Mouse (Mus musculus) spleen, adult 2 months (tissue): Measurements from ENCODE around the gene Defb20. TPM values are rescaled to one million over a fixed set of nuclear protein-coding genes. Genes with fewer than 3 reads are reported as not detected.

Source experiments
- DNase-seq, 2 experiments: peaks; one replicate each; pipeline versions ENCODE4 v3.0.0 to v3.0.0-alpha.2; 2012 to 2021; ENCODE audit warnings: low spot score in 2 of 2, low read depth in 1 of 2
- H3K27ac ChIP-seq: fragments of 200-500 bp; 2 replicates; pipeline ENCODE4 v1.5.1; 2012; ENCODE audit warnings: low read length, inconsistent platforms; ENCODE audit not compliant: insufficient read depth
- H3K27me3 ChIP-seq: fragments of 200-500 bp; 2 replicates; pipeline ENCODE4 v1.6.1; 2012; ENCODE audit warnings: mild to moderate bottlenecking, moderate library complexity, low read length, inconsistent platforms; ENCODE audit not compliant: control insufficient read depth, insufficient read depth
- H3K36me3 ChIP-seq: fragments of 200-500 bp; 2 replicates; pipeline ENCODE4 v1.6.1; 2012; ENCODE audit warnings: mild to moderate bottlenecking, low read length, inconsistent platforms; ENCODE audit not compliant: control insufficient read depth, insufficient read depth
- H3K4me1 ChIP-seq: fragments of 200-500 bp; 2 replicates; pipeline ENCODE4 v1.6.1; 2011; ENCODE audit warnings: inconsistent platforms; ENCODE audit not compliant: control insufficient read depth, insufficient read depth, insufficient read length
- H3K4me3 ChIP-seq: fragments of 200-500 bp; 2 replicates; pipeline ENCODE4 v1.5.1; 2011; ENCODE audit warnings: mild to moderate bottlenecking, inconsistent platforms; ENCODE audit not compliant: insufficient read depth, insufficient read length; ENCODE audit errors: extremely low read depth
- CTCF ChIP-seq: fragments of 200-500 bp; IDR thresholded peaks from 2 replicates; pipeline ENCODE4 v1.5.1; 2011; ENCODE audit warnings: mild to moderate bottlenecking, inconsistent platforms; ENCODE audit not compliant: insufficient read depth, insufficient read length, insufficient replicate concordance; ENCODE audit errors: extremely low read depth
- POLR2A ChIP-seq: fragments of 200-500 bp; IDR thresholded peaks from 2 replicates; pipeline ENCODE4 v1.6.1; 2011; ENCODE audit warnings: low read depth, low read length, inconsistent platforms
- WGBS: fragments of 180-500 bp; shearing (Covaris S2); methylation state at CpG from one replicate; pipeline ENCODE4 v1.1.7; 2018; 5-methylcytosine and 5-hydroxymethylcytosine counted together
- polyA plus RNA-seq: library from polyadenylated mRNA; depleted of rRNA; stranded (reverse); fragments of >200 nt; gene quantifications from 2 replicates; pipeline ENCODE4 v1.2.3, GENCODE M21; 2012; rRNA removed

The Defb20 gene
- polyA plus RNA-seq, 1 experiment = not detected

DNA sequence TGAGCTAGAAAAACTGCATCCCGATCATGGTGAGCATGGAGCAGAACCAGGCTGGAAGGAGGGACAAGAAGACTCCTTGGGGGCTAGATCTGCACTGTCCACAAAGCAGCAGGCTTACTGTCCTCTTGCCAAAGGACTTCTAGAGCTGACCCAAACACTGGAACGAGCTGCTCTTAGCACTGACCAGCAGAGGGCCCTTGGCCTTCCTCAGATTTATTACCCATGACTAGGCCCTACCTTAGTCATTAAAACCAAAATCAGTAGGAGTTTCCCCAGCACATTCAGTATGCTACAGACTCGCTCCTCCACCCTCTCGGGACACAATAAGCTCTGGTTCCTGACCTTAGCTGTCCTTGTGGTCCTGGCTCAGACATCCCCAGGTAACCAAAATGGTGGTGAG is 41.1 kb downstream of the Defb20 start, which contains the start of gene Defb28:
TSS of gene Defb28 (plus strand) at position 275 of the 400 bp plus-strand sequence.
- Histone ChIP-seq H3K27me3 (no peaks in the 10 kb centered on the region), H3K4me1 (no peaks in the 10 kb centered on the region), H3K27ac (no peak within 1 kb of the TSS), H3K4me3 (no peak within 1 kb of the TSS), H3K36me3 (no peaks in the 10 kb centered on the region)
- DNase-seq = no peak
- 74% methylated on average over 4 of the region's 4 CpGs for WGBS
- TF ChIP-seq CTCF = no peak
- no peak for TF ChIP-seq POLR2A

Other genes with a start within 250 kb of the Defb20 start
- gene Tbc1d20, start 183.2 kb upstream of the Defb20 start, polyA plus RNA-seq = 37.9 and 39.5 TPM in 2 replicates
- gene Rbck1, start 144.4 kb upstream of the Defb20 start, polyA plus RNA-seq = 326 and 431 TPM in 2 replicates
- 0.65 and 1.0 TPM in 2 replicates for gene Trib3, start 133.0 kb upstream of the Defb20 start, polyA plus RNA-seq
- gene Nrsn2, start 100.4 kb upstream of the Defb20 start, polyA plus RNA-seq = not detected in 2 replicates
- gene Sox12, start 79.0 kb upstream of the Defb20 start, polyA plus RNA-seq = 4.0 and 4.6 TPM in 2 replicates
- 1.8 and 2.7 TPM in 2 replicates for gene Zcchc3, start 62.0 kb upstream of the Defb20 start, polyA plus RNA-seq
- gene 6820408C15Rik, start 61.5 kb upstream of the Defb20 start, polyA plus RNA-seq = 0.12 TPM in 1 of 2 replicates, not detected in the other
- not detected in 2 replicates for gene Defb23, start 12.4 kb upstream of the Defb20 start, polyA plus RNA-seq
- not detected in 2 replicates for gene Defb22, start 13.1 kb downstream of the Defb20 start, polyA plus RNA-seq
- not detected in 2 replicates for gene Defb26, start 34.6 kb downstream of the Defb20 start, polyA plus RNA-seq
- gene Defb28, start 41.2 kb downstream of the Defb20 start, polyA plus RNA-seq = not detected in 2 replicates
- gene Defb29, start 63.0 kb downstream of the Defb20 start, polyA plus RNA-seq = not detected in 2 replicates
- not detected in 2 replicates for gene Gm17416, start 92.3 kb downstream of the Defb20 start, polyA plus RNA-seq
- gene Defb21, start 95.7 kb downstream of the Defb20 start, polyA plus RNA-seq = not detected in 2 replicates
- not detected in 2 replicates for gene Defb19, start 103.2 kb downstream of the Defb20 start, polyA plus RNA-seq
- gene Defb45, start 122.3 kb downstream of the Defb20 start, polyA plus RNA-seq = not detected in 2 replicates
- gene Defb36, start 127.3 kb downstream of the Defb20 start, polyA plus RNA-seq = not detected in 2 replicates
- 0.65 TPM in 1 of 2 replicates, not detected in the other for gene Defb25, start 146.0 kb downstream of the Defb20 start, polyA plus RNA-seq
- gene Rem1, start 149.9 kb downstream of the Defb20 start, polyA plus RNA-seq = 8.6 and 9.8 TPM in 2 replicates
- gene H13, start 192.4 kb downstream of the Defb20 start, polyA plus RNA-seq = 82.8 and 145 TPM in 2 replicates
- 0.79 and 1.5 TPM in 2 replicates for gene Mcts2, start 210.0 kb downstream of the Defb20 start, polyA plus RNA-seq